Mouse (Mus musculus) heart, adult 11 months (tissue): ENCODE measurements around the gene Samd4b.

Source experiments
- DNase-seq: peaks from one replicate; pipeline ENCODE4 v3.0.0; 2022

The Samd4b gene

GRCm38 (mm10) chr7:28376011-28376771 is 221.8 kb downstream of the Samd4b start:
- peak; percentile 100 for DNase-seq

DNA sequence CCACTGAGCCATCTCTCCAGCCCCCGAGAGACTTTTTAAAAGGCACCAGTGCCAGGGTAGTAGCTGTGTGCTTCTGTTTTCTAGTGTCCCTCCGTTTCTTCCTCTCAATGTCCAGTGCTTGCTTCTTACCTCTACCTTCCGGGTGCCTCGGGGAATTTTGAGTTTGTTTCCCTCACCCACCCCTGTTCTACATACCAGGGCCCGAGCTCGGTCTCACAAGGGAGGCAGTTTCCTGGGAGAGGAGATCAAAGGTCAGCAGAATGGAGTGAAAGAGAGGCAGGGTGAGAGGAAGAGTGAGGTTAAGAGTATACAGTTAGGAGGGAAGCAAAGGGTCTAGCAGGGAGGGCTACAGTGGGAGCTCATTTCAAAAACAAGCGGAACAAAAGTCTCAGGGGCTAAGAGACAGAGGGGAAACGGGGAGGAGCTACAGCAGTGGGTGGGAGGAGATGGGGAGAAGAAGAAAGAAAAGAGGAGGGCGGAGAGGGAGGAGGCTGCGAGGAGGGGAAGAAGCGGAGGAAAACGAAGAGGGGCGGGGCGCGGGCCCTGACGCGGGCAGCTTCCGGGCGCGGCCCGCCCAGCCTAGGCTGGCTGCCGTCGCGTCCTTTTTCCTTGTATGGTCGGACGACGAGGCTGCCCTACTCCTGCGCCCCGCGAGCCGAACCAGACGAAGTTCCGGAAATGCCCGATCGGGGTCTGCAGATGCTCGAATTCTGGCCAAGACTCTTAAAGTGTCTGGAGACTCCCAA is 222.6 kb downstream of the Samd4b start:
- DNase-seq, result peak; percentile 100

- DNase-seq, result peak; percentile 90
Observed at GRCm38 (mm10) chr7:28374647-28375046, 223.3 kb downstream of the Samd4b start.

DNA sequence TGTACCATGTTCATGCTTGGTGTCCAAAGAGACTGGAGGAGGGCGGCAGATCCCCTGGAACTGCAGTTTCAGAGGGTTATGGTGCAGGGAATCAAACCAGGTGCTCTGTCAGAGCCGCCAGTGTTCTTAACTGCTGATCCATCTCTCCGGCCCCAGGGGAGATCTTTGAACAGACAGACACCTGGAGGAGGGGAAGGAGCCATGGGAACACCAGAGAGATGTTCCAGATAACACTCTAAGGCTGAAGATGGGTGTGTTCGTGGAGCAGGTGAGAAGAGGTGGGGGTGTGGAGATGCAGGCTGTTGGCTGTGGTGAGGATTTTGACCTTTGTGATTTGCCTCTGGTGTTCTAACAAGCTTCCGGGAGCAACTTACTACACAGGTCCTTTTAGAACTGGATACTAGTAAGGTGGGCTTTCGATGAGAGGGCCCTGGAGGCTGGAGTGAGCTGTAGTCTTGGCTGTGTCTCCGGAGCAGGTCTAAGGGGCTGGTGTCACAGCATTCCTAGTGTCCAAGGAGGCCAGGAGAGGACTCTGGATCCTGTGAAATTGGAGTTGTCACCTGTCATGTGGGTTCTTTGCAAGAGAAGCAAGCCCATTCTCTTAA is 224.0 kb downstream of the Samd4b start:
- peak; percentile 95 for DNase-seq

DNA sequence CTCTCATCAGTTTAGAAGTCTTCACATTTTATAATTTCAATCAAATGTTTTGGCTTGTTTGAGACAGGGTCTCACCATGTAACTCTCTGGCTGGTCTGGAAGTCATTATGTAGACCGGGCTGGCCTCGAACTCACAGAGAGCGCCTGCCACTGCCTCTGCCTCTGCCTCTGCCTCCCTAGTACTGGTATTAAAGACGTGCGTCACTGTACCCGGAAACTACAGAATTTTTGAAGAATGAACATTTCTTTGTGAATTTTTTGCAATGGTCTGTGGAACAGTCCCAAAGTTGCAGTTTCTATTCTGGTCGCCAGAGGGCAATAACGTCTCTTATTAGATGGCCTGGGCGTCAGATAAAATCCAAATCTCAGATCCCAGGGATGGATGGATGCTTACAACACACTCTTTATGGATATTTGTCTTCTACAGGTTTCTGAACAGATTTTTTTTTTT is 224.8 kb downstream of the Samd4b start:
- DNase-seq, result no peak

DNA sequence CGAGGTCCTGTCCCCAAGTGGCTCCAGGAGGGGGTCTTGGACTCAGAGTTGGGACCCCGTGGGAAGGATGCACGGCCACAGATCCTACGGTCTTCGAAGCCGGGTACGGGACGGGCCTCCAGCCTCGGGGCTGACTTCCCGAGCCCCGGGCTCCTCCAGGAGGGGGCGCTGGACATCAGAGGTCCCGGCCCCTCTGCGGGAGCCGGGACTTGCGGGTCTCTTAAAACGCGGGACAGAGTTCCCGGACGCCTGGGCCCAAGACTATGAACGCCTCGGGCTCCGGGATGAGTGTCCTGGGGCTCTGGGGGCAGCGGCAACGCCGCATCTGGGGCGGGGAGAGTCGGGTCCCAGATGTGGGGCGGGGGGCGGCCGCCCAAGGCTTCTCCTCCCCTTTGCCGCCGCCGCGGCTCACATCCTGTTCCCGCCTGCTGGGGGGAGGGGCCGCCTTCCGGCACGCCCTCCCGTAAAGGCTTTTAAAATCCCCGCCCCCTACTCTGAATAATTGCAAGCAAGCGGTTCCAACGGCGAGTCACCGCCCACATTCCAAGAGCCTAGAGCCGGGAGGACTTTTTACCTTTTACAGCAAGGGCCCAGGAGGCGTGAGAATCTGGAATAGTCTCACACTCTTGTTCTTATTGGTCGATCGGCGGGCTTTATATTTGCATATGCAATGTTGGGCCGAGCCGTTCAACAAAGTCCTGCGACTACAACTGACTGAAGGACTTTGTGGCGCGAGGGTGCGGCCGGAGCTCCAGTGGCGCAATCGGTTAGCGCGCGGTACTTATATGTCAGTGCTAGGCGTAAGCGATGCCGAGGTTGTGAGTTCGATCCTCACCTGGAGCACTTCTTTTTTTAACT is 225.5 kb downstream of the Samd4b start, which contains the start of gene Plekhg2:
Plekhg2 (minus strand) TSS at position 349 of the 858 bp plus-strand sequence.
- DNase-seq, result peak; percentile 100

GRCm38 (mm10) chr7:28371514-28371989 is 226.4 kb downstream of the Samd4b start:
- DNase-seq, result peak; percentile 99

- DNase-seq, result peak; percentile 97
Observed at GRCm38 (mm10) chr7:28370977-28371513, 226.9 kb downstream of the Samd4b start.

- DNase-seq, result peak; percentile 95
Observed at GRCm38 (mm10) chr7:28370051-28370450, 227.9 kb downstream of the Samd4b start.

DNA sequence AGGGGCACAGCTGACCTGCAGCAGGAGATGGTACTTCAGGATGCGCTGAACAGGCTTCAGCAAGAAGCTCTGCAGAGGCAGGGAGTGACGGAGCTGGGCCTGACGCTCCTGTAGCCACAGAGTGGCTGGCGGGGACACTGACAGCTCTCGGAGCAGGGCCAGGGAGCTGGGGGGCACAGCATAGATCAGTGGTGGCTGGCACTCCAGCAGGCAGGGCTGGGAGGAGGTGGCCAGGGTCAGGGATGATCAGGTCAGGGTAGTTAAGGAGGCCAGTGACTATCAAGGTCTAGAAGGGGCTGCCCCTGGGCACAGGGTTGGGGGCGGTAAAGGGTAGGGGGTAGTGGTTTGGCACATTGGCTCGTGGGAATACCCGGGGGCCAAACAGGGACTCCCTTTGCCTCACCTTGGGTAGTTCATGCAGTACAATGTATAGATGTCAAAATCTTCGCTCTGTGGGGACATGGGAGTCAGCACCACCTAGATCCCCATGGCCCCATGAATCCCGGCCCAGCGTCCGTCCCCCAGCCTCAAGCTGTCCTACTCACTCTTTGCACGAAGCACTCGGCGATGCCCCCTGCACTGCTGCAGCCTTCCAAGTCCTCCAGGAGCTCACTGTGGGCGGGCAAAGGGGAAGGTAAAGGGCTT is 229.5 kb downstream of the Samd4b start:
- DNase-seq, result peak; percentile 93

GRCm38 (mm10) chr7:28367663-28368275 is 230.2 kb downstream of the Samd4b start:
- peak; percentile 92 for DNase-seq

DNA sequence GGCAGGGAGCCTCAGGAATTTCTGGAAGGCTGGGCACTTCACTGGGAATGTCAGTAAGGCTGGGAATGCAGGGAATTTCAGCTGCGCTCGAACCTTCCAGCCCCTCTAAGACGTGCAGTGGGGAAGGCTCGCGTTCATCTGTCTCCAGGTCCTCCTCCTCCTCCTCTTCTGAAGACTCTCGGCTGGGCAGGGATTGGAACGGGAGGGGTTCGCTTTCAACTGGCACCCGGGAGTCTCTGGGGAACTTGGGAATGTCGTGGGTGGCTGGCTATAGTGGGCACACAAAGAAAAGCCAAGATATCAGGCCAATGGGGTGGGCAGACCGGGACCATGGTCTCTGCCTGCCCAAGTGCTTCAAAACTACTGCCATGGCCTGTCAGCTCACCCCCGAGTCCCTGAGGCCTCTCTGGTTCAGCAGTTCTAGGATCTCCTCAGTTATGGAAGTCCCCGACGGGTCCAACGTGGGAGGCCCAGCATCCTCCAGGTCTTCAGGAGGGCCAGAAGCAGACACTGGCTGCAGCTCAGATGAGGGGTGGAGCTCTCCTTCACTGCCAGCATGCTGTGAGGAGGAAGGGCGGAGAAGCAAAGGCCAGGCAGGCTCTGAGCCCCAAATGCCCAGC is 235.4 kb downstream of the Samd4b start:
- DNase-seq, result peak; percentile 90

DNA sequence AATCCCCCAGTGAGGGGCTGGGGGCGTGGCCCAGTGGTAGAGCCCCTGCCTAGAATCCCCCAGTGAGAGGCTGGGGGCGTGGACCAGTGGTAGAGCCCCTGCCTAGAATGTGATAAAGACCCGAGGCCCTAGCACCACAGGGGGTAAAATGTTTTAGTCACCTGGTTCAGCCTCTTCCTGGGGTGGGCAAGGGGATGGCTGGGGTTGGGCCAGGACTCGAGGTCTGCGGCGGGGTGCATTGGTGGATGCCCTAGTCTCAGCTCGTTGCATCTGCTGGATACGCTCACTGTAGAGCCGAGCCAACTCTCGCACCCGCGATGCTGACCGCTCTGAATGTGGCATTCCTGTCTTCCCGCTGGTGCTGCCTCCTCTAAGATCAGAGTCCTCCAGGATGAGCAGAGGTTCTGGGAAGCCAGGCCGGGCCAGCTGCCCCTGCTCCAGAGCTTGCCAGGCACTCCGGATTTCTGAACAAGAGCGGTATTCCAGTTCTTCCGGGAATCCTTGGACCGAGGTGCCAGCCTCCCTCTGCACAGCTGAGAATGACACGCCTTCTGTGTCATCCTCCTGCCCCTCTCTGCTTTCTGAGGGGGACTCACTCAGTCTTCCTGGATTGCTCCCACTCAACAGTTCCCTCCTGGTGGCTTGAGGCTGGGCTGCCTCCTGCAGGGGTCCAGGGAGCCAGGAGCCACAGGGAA is 236.2 kb downstream of the Samd4b start:
- peak; percentile 89 for DNase-seq

- peak; percentile 92 for DNase-seq
Observed at GRCm38 (mm10) chr7:28360291-28360690, 237.7 kb downstream of the Samd4b start.

DNA sequence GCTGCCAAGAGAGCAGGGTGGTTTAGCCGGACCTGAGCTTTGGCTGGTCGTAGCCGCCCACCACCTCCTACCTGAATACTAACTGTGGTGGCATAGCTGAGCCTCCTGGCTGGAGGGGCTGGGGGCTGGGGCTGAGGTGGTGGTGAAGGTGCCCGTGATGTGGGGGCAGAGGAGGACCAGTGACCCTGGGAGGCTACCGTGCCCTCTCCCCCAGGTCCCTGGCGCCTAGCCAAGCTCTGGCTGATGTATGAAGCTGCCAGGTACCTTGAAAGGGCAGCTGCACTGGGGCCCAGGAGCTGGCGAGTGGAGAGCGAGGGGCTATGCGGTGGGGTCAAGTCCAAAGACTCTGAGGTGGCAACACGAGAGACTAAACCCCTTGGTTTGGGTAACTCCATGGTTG is 238.1 kb downstream of the Samd4b start:
- peak; percentile 93 for DNase-seq

DNA sequence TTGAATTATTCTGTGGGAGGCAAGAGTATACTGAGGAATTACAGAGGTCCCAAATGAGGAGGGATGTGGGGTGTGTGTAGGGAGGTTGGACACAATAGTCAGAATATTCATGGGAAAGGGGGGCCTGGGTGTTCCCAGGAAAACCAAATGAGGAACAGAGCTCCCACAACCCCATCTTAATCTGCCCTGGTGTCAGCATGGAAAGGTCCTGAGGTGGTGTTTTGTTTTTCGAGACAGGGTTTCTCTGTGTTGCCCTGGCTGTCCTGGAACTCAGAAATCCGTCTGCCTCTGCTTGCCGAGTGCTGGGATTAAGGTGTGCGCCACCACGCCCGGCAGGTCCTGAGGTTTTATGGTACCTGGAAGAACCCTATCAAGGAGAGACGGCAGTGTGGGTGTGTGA is 239.5 kb downstream of the Samd4b start:
- peak; percentile 90 for DNase-seq

DNA sequence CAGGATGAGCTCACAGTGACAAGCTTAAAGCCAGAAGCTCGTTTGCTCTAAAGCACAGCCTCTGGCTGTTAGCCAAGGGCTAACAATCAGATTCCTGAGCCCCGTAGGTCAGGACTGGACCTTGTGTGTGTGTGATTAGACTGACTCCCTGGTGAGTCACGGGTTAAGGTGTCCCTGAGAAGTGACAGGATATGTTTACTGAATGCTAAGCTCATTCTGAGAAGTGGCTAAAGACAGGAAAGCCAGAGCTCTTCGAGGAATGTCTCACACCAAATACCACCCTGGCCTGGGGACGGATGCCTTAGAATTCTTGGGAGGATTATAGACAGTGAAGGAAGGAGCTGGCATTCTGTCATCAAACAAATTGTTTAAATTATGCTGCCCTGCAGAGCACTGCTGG is 240.0 kb downstream of the Samd4b start:
- peak; percentile 88 for DNase-seq

GRCm38 (mm10) chr7:28356981-28357380 is 241.0 kb downstream of the Samd4b start:
- DNase-seq, result peak; percentile 98

DNA sequence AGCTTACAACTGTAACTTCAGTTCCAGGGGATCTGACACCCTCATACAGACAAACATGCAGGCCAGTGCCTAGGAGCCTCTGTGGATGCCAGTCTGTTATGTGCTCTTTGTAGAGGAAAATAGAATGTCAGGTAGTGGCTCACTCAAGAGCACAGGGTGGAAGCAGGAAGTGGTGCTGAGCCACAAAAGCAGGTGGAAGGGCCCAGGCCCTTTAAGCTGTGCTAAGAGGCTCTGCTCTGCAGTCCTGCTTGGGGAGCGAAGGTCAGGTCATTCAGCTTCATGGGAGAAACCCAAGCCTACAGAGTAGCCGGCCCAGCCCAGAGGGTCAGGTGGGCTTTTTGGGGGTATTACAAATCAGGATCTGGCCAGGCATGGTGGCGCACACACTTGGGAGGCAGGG is 242.7 kb downstream of the Samd4b start:
- DNase-seq, result peak; percentile 87

- DNase-seq, result no peak
Observed at GRCm38 (mm10) chr7:28354596-28354995, 243.3 kb downstream of the Samd4b start.
